Mouse (Mus musculus) CH12.LX (cell line): ENCODE measurements around the gene Cpsf4. TPM values are rescaled to one million over a fixed set of nuclear protein-coding genes. Genes with fewer than 3 reads are reported as not detected.

Experiments used
- DNase-seq: peaks from one replicate; pipeline ENCODE4 v3.0.0-alpha.2; 2013; ENCODE audit errors: extremely low read depth
- H3K27ac ChIP-seq: 2 replicates; pipeline ENCODE4 v1.5.1; 2012; ENCODE audit warnings: low read depth, mild to moderate bottlenecking, control low read depth, moderate library complexity; ENCODE audit not compliant: insufficient read depth
- H3K27me3 ChIP-seq: replicated peaks from 2 replicates; pipeline ENCODE3; 2012; ENCODE audit warnings: inconsistent platforms
- H3K36me3 ChIP-seq, 2 experiments: replicated peaks in 1 of 2; 2 replicates each; pipeline versions ENCODE3 to v1.6.1; 2012; ENCODE audit warnings: inconsistent platforms in 1 of 2, low read length in 1 of 2, mild to moderate bottlenecking in 1 of 2, mixed read lengths in 1 of 2, moderate library complexity in 1 of 2; ENCODE audit not compliant: control insufficient read depth in 1 of 2, insufficient read depth in 1 of 2
- H3K4me1 ChIP-seq, 2 experiments: 2 replicates each; pipeline ENCODE4 v1.6.1; 2012; ENCODE audit warnings: inconsistent platforms in 1 of 2, moderate library complexity in 1 of 2; ENCODE audit not compliant: insufficient read depth in 2 of 2, control insufficient read depth in 1 of 2
- H3K4me2 ChIP-seq: 2 replicates; pipeline ENCODE4 v1.6.1; 2012; ENCODE audit warnings: low read depth, mild to moderate bottlenecking, control low read depth; ENCODE audit not compliant: poor library complexity, insufficient read depth, severe bottlenecking
- H3K4me3 ChIP-seq, 3 experiments: fragments of 150-350 bp in 1 of 3; sonication (generic) in 1 of 3; replicated peaks in 1 of 3; 2 replicates each; pipeline versions ENCODE3 to v1.5.1; 2011 to 2012; ENCODE audit warnings: low read depth in 2 of 3, low read length in 2 of 3, mild to moderate bottlenecking in 2 of 3, moderate library complexity in 2 of 3, control low read depth in 1 of 3, improper control_type of control experiment in 1 of 3, inconsistent platforms in 1 of 3, mixed read lengths in 1 of 3; ENCODE audit not compliant: poor library complexity in 1 of 3
- H3K79me2 ChIP-seq: replicated peaks from 2 replicates; pipeline ENCODE4 v1.6.1; 2012; ENCODE audit warnings: mild to moderate bottlenecking, moderate library complexity; ENCODE audit not compliant: control insufficient read depth, poor library complexity, insufficient read depth, severe bottlenecking; ENCODE audit errors: extremely low read depth
- H3K9ac ChIP-seq: 2 replicates; pipeline ENCODE4 v1.6.1; 2012; ENCODE audit warnings: low read depth, mild to moderate bottlenecking, control low read depth, moderate library complexity; ENCODE audit not compliant: insufficient read depth
- H3K9me3 ChIP-seq: replicated peaks from 2 replicates; pipeline ENCODE3; 2012; ENCODE audit warnings: low read length, inconsistent platforms, mixed read lengths
- BHLHE40 ChIP-seq: IDR thresholded peaks from 2 replicates; pipeline ENCODE4 v1.6.1; 2011; ENCODE audit warnings: mild to moderate bottlenecking, low read depth, low read length, improper control_type of control experiment
- CHD1 ChIP-seq: IDR thresholded peaks from 2 replicates; pipeline ENCODE4 v1.6.1; 2012; ENCODE audit warnings: low read depth, low read length, improper control_type of control experiment, inconsistent platforms
- CHD2 ChIP-seq: IDR thresholded peaks from 2 replicates; pipeline ENCODE4 v1.6.1; 2011; ENCODE audit warnings: low read length, improper control_type of control experiment
- CTCF ChIP-seq, 2 experiments: IDR thresholded peaks in 1 of 2; conservative IDR thresholded peaks in 1 of 2; 2 replicates each; pipeline ENCODE4 v1.5.1; 2011 to 2012; ENCODE audit warnings: low read depth in 2 of 2, low read length in 2 of 2, improper control_type of control experiment in 1 of 2, inconsistent platforms in 1 of 2, mild to moderate bottlenecking in 1 of 2, moderate library complexity in 1 of 2
- E2F4 ChIP-seq: IDR thresholded peaks from 2 replicates; pipeline ENCODE4 v1.6.1; 2011; ENCODE audit warnings: low read depth, low read length, improper control_type of control experiment; ENCODE audit not compliant: insufficient replicate concordance
- ELF1 ChIP-seq: IDR thresholded peaks from 2 replicates; pipeline ENCODE4 v1.6.1; 2014; ENCODE audit warnings: low read depth, mild to moderate bottlenecking, inconsistent platforms, low read length, improper control_type of control experiment
- EP300 ChIP-seq: IDR thresholded peaks from 2 replicates; pipeline ENCODE4 v1.6.1; 2011; ENCODE audit warnings: low read length, improper control_type of control experiment
- ETS1 ChIP-seq: conservative IDR thresholded peaks from 2 replicates; pipeline ENCODE4 v1.6.1; 2012; ENCODE audit warnings: low read depth, mild to moderate bottlenecking, inconsistent platforms, low read length, improper control_type of control experiment, moderate library complexity
- HCFC1 ChIP-seq: IDR thresholded peaks from 2 replicates; pipeline ENCODE4 v1.6.1; 2012; ENCODE audit warnings: low read depth, mild to moderate bottlenecking, inconsistent platforms, low read length, improper control_type of control experiment
- JUND ChIP-seq: conservative IDR thresholded peaks from 2 replicates; pipeline ENCODE4 v1.6.1; 2011; ENCODE audit warnings: low read depth, low read length, improper control_type of control experiment
- KAT2A ChIP-seq: IDR thresholded peaks from 2 replicates; pipeline ENCODE4 v1.6.1; 2012; ENCODE audit warnings: low read length, improper control_type of control experiment, inconsistent platforms; ENCODE audit not compliant: insufficient replicate concordance
- MAFK ChIP-seq: IDR thresholded peaks from 2 replicates; pipeline ENCODE4 v1.6.1; 2011; ENCODE audit warnings: low read length, improper control_type of control experiment; ENCODE audit not compliant: insufficient replicate concordance
- MAX ChIP-seq: IDR thresholded peaks from 2 replicates; pipeline ENCODE4 v1.6.1; 2011; ENCODE audit warnings: low read length, improper control_type of control experiment
- MAZ ChIP-seq: IDR thresholded peaks from 2 replicates; pipeline ENCODE4 v1.6.1; 2012; ENCODE audit warnings: low read depth, mild to moderate bottlenecking, inconsistent platforms, low read length, improper control_type of control experiment, moderate library complexity
- MEF2A ChIP-seq: IDR thresholded peaks from 2 replicates; pipeline ENCODE4 v1.6.1; 2014; ENCODE audit warnings: low read depth, mild to moderate bottlenecking, inconsistent platforms, low read length, improper control_type of control experiment, borderline replicate concordance
- MXI1 ChIP-seq: IDR thresholded peaks from 2 replicates; pipeline ENCODE4 v1.6.1; 2011; ENCODE audit warnings: mild to moderate bottlenecking, low read depth, low read length, improper control_type of control experiment
- MYC ChIP-seq: IDR thresholded peaks from 2 replicates; pipeline ENCODE4 v1.6.1; 2011; ENCODE audit warnings: low read depth, mild to moderate bottlenecking, improper control_type of control experiment, low read length
- NELFE ChIP-seq: IDR thresholded peaks from 2 replicates; pipeline ENCODE4 v1.6.1; 2011; ENCODE audit warnings: low read depth, low read length, improper control_type of control experiment
- NRF1 ChIP-seq: IDR thresholded peaks from 2 replicates; pipeline ENCODE4 v1.6.1; 2014; ENCODE audit warnings: low read depth, mild to moderate bottlenecking, inconsistent platforms, low read length, improper control_type of control experiment, moderate library complexity
- PAX5 ChIP-seq: IDR thresholded peaks from 2 replicates; pipeline ENCODE4 v1.6.1; 2012; ENCODE audit warnings: low read length, inconsistent platforms, mixed read lengths
- POLR2A ChIP-seq: IDR thresholded peaks from 2 replicates; pipeline ENCODE4 v1.6.1; 2011; ENCODE audit warnings: low read depth, mild to moderate bottlenecking, improper control_type of control experiment, low read length
- POLR2AphosphoS2 ChIP-seq: IDR thresholded peaks from 2 replicates; pipeline ENCODE4 v1.6.1; 2011; ENCODE audit warnings: low read depth, low read length, improper control_type of control experiment
- RCOR1 ChIP-seq: conservative IDR thresholded peaks from 2 replicates; pipeline ENCODE4 v1.6.1; 2012; ENCODE audit warnings: low read depth, mild to moderate bottlenecking, inconsistent platforms, low read length, improper control_type of control experiment
- SIN3A ChIP-seq: IDR thresholded peaks from 2 replicates; pipeline ENCODE4 v1.6.1; 2012; ENCODE audit warnings: low read length, improper control_type of control experiment, inconsistent platforms
- SMC3 ChIP-seq: IDR thresholded peaks from 2 replicates; pipeline ENCODE4 v1.6.1; 2011; ENCODE audit warnings: low read depth, low read length, improper control_type of control experiment
- TBP ChIP-seq: conservative IDR thresholded peaks from 2 replicates; pipeline ENCODE4 v1.6.1; 2011; ENCODE audit warnings: low read depth, low read length, improper control_type of control experiment
- TCF12 ChIP-seq: IDR thresholded peaks from 2 replicates; pipeline ENCODE4 v1.6.1; 2014; ENCODE audit warnings: low read depth, mild to moderate bottlenecking, inconsistent platforms, low read length, improper control_type of control experiment
- USF1 ChIP-seq: IDR thresholded peaks from 2 replicates; pipeline ENCODE4 v1.6.1; 2014; ENCODE audit warnings: low read depth, mild to moderate bottlenecking, inconsistent platforms, low read length, improper control_type of control experiment
- USF2 ChIP-seq: conservative IDR thresholded peaks from 2 replicates; pipeline ENCODE4 v1.6.1; 2011; ENCODE audit warnings: low read depth, low read length, improper control_type of control experiment
- ZC3H11A ChIP-seq: IDR thresholded peaks from 2 replicates; pipeline ENCODE4 v1.6.1; 2012; ENCODE audit warnings: low read depth, mild to moderate bottlenecking, inconsistent platforms, low read length, improper control_type of control experiment
- ZMIZ1 ChIP-seq: IDR thresholded peaks from 2 replicates; pipeline ENCODE4 v1.6.1; 2012; ENCODE audit warnings: low read depth, mild to moderate bottlenecking, inconsistent platforms, low read length, improper control_type of control experiment
- ZNF384 ChIP-seq: IDR thresholded peaks from 2 replicates; pipeline ENCODE4 v1.6.1; 2012; ENCODE audit warnings: low read depth, low read length, improper control_type of control experiment, inconsistent platforms
- dilution Hi-C: fragments of 300-500 bp; cut with MboI; formaldehyde crosslinking; loops from 2 replicates; pipeline ENCODE4 v1.14.3; 2020; ENCODE audit warnings: low sequenced_read_pairs; ENCODE audit not compliant: extremely low pct_unique_long_range_greater_than_20kb, extremely low pct_ligation_motif_present
- in situ Hi-C: fragments of 300-500 bp; cut with MboI; formaldehyde crosslinking; loops from 3 replicates; pipeline ENCODE4 v1.14.3; 2019; ENCODE audit warnings: low sequenced_read_pairs, low pct_ligation_motif_present, low pct_unique_long_range_greater_than_20kb, mixed read lengths
- polyA plus RNA-seq: library from polyadenylated mRNA; unstranded; fragments of >175 nt; gene quantifications from 2 replicates; pipeline ENCODE4 v1.2.1, GENCODE M21; 2012; ENCODE audit warnings: low read depth; ENCODE audit not compliant: insufficient read length
- total RNA-seq, 2 experiments: library from RNA; depleted of rRNA; stranded (reverse); fragments of 300-350 nt in 1 of 2; fragments of >200 nt in 1 of 2; gene quantifications; 2 replicates each; pipeline ENCODE4 v1.2.3; 2012 to 2014

Gene Cpsf4
- total and polyA plus RNA-seq, 3 experiments, result 56.3 to 70.7 (median 59.2) TPM

- Histone ChIP-seq H3K4me3 (peak overlapping the region; percentile 64 to 98 (median 92)), H3K27me3 (no peaks in the 10 kb centered on the region), H3K27ac (no peak overlapping the region), H3K9me3 (no peaks in the 10 kb centered on the region), H3K4me1 (peaks cover 0 to 17% of the 10 kb centered on the region in 2 experiments; a peak in 2 of 4 replicates), H3K4me2 (peak overlapping the region; percentile 35; the same call in 1 of the 2 replicates), H3K36me3 (peaks cover 24 to 25% of the 10 kb centered on the region in 2 experiments), H3K79me2 (peaks cover 41% of the 10 kb centered on the region), H3K9ac (peak overlapping the region; percentile 91)
- dilution Hi-C loops (no loop called here), in situ Hi-C loops (no loop called here)
- no peak for DNase-seq
- no peak for TF ChIP-seq MYC
- no peak for TF ChIP-seq MAFK
- no peak for TF ChIP-seq SMC3
- TF ChIP-seq POLR2A, result no peak
- no peak for TF ChIP-seq BHLHE40
- no peak for TF ChIP-seq USF2
- TF ChIP-seq MAZ, result no peak
- no peak for TF ChIP-seq TCF12
- no peak for TF ChIP-seq KAT2A
- no peak for TF ChIP-seq E2F4
- TF ChIP-seq HCFC1, result no peak
- TF ChIP-seq ELF1, result no peak
- no peak for TF ChIP-seq MXI1
- no peak for TF ChIP-seq ZMIZ1
- no peak for TF ChIP-seq CTCF (conservative IDR thresholded peaks at IDR 0.05 in 1 of 2, IDR thresholded peaks at IDR 0.05 in 1 of 2; ENCODE audit: low read depth in 2 of 2, low read length in 2 of 2)
- TF ChIP-seq ZC3H11A, result no peak
- no peak for TF ChIP-seq CHD1
- no peak for TF ChIP-seq MAX
- no peak for TF ChIP-seq ETS1
- TF ChIP-seq PAX5, result no peak
Observed at GRCm38 (mm10) chr5:145230641-145231040, 63.6 kb downstream of the Cpsf4 start.

GRCm38 (mm10) chr5:145231367-145231871 is 64.4 kb downstream of the Cpsf4 start, which contains the start of gene Zfp655:
Zfp655 (plus strand) TSS chr5:145231715.
- Histone ChIP-seq H3K27ac (peak within 1 kb of the TSS; percentile 54), H3K9ac (peak within 1 kb of the TSS; percentile 99), H3K27me3 (no peaks in the 10 kb centered on the region), H3K4me2 (peak within 1 kb of the TSS; percentile 86), H3K79me2 (peaks cover 46% of the 10 kb centered on the region), H3K4me1 (peaks cover 0 to 17% of the 10 kb centered on the region in 2 experiments; a peak in 2 of 4 replicates), H3K9me3 (no peaks in the 10 kb centered on the region), H3K36me3 (peaks cover 29 to 32% of the 10 kb centered on the region in 2 experiments), H3K4me3 (peak within 1 kb of the TSS; percentile 64 to 98 (median 92))
- peak; percentile 96 for DNase-seq
- in situ Hi-C loops (no loop called here), dilution Hi-C loops (no loop called here)
- TF ChIP-seq MAX, result peak; percentile 78
- no peak for TF ChIP-seq SMC3
- TF ChIP-seq PAX5, result no peak
- 0 out of 2 replicates have a peak, but pooled peaks have one; percentile 11 for TF ChIP-seq USF2
- peak; percentile 68; the same call in 1 of the 2 replicates for TF ChIP-seq MAZ
- no peak for TF ChIP-seq CHD1
- no peak for TF ChIP-seq MAFK
- peak; percentile 63 for TF ChIP-seq USF1
- peak; percentile 79; the same call in 1 of the 2 replicates for TF ChIP-seq POLR2AphosphoS2
- peak; percentile 99 for TF ChIP-seq SIN3A
- peak; percentile 82 for TF ChIP-seq HCFC1
- TF ChIP-seq EP300, result no peak
- peak; percentile 27; the same call in 1 of the 2 replicates for TF ChIP-seq NRF1
- TF ChIP-seq NELFE, result peak; percentile 95; the same call in 1 of the 2 replicates
- peak; percentile 80 for TF ChIP-seq TBP
- no peak for TF ChIP-seq E2F4
- TF ChIP-seq MEF2A, result peak; percentile 76
- TF ChIP-seq KAT2A, result peak; percentile 75; the same call in 1 of the 2 replicates
- TF ChIP-seq MXI1, result peak; percentile 93
- no peak for TF ChIP-seq CHD2
- no peak for TF ChIP-seq JUND
- no peak for TF ChIP-seq ZNF384
- no peak; the same call in 1 of the 2 replicates for TF ChIP-seq RCOR1
